Mouse (Mus musculus): ENCODE data around the gene Clec5a.
"Not testable (repeated sequence)": the region's sequence is repeated elsewhere in the genome, so short reads cannot be mapped to it uniquely, and the experiment has no call there.

The Clec5a gene

DNA sequence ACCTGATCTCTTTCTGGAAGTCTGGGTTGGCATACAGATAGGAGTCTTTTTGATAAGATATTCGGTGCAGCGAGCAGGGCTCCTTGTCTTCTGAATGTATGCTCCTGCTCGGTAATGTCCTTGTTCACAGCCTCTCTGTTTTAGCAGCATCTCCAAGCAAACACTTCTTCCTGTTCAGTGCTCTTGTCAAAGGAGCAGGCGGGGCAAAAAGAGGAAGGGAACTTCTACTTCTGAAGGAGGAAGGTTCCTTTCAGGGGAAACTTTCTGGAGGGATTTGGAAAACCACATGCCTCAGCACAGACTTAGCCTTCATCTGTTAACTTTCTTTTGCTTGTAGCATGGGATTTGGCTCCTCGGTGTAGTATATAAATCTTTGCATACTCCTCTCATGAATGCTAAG lies at the start of gene Clec5a:
Gene Clec5a (minus strand): TSS at position 177 of the 400 bp plus-strand sequence.
- DNase-seq, result no peak

DNA sequence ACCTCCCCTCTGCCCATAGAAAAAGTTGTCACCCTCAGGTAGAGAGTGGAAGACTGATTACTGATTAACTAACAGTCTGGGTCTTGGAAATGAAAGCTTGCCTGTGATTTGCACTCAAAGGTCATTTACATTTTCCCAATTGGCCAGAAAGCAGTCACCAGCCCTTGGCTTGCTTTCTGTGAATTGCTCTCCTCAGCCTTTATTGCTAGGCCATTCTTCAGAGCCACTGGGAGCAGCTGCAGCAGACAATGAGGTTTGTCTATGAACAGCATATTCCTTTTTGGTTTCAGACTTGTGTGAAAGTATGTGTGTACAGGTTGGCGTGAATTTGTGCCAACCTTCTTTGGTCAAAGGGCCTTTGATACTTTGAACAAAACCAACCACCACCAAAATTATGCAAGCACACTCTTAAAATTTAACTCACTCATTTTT lies 49.0 kb upstream of the Clec5a start:
- no peak for DNase-seq

DNA sequence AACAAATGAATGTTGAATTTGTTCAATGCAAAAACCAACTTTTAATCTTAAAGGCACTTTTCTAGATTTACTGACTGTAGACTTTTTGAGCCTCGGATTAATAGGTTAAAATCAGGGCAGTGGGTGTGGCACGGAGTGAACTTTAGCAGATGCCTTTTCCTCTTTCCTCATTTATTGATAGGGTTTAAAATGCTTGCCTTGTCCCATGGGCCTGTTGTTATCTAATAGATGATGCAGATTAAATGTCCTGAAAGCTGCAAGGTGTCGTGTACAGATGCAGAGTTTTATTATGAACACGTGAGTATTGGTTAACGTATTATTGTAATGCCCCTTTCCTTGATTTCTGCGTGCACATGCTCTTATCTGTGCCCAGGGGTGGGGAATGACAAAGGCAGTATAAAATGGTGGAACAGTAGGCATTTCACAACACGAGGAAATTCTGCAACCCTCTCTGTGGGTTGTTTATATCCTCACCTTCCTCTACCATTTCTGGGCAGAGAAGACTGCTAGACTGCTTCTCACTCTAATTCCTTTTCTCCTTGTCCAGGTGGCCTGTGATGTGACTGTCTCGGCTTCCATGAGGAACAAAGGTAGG lies 42.9 kb upstream of the Clec5a start, which contains the start of gene Mgam:
Gene Mgam (plus strand): TSS at position 426 of the 595 bp plus-strand sequence.
- DNase-seq, result no peak

DNA sequence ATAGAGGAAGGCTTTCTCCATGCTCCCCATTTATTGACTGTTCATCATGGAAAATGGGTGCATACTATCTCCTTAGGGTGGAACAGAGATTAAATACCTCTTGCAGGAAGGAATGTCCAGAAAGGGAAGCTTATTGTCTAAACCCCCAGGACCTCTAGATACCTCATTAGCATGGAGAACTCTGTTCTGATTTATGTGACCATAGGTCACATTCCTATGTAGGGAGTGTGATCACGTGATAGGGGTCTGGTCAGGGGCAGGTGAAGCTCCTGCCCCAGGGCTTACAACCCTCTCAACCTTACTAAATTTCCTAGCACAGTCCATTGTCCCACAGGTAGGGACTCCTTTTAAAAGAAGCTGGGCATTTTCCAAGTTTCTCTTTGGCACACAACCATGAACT lies 40.5 kb upstream of the Clec5a start:
- no peak for DNase-seq

DNA sequence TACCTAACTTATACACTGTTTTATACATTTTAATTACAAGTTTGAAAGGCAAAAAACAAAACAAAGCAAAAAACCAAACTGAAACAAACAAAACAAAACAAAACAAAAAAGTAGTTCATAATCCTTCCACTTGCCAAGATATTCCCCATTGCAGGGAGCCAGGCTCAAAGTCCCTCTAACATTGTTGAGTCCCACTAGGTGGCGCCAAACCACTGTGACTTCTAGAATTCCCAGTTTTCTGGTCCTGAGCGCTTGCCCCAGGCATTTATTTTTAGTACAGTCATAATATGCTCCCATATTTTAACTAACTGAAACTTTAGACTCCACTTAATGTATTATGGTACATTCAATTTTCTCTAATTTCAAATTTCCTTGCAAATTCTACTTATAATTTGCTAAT lies 32.3 kb upstream of the Clec5a start:
- peak; percentile 83 for DNase-seq

DNA sequence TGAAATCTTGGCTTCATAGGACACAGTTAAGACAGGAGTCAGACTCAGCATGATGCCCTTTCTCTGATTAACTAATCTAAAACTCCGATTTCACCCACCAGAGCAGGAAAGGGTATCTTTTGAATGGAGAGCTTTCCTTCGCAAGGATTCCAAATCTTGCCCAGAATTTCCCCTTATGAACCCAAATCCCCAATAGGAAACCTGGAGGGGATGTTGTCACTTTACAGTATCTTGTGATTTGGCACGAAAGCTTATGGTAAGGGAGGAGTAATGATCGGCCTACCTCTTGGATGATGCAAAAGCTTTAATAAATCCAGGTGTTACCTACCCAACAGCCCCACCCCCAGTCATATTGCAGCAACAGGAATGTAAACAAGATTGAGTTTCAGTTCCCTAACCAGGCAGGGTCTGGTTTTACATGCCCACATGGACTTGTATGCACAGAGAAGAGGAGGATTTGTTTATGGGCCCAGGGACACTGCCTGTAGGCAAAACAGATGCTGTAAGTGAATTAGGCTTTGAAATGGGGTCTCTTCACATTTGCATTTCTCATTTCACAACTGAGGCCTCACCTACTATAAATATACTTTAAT lies 27.7 kb upstream of the Clec5a start, which contains the start of gene Tas2r138:
Gene Tas2r138 (minus strand): TSS at position 51 of the 593 bp plus-strand sequence.
- DNase-seq, result no peak

DNA sequence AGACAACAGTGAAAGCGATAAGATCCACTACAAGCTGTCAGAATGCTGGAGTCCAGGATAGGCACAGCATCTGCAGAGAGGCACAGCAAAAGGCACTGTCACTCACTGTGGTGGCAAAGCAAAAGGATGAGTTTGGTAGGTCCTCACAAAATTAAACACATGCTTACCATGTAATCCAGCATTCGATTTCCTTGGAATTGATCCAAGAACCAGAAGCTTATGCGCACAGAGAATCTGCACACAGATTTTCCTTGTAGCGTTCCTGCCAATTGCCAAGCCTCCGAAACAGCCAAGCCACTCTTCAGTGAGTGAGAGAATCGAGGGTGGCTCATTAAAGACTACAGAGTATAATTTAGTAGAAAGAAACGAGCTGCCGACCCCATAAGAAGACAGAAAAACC lies 24.6 kb upstream of the Clec5a start:
- DNase-seq, result no peak

DNA sequence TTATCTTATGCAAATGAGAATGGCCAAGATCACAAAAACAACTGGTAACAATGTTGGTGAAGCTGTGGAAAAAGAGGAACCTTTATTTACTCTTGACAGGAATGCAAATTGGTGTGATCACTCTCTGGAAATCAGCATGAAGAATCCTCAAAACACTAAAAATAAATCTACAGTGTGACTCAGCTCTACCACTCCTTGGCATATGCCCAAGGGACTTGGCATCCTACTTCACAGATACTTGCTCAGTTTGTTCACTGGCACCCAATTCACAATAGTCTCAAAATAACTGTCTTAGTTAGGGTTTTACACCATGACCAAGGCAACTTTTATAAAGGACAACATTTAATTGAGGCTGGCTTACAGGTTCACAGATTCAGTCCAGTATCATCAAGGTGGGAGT lies 21.8 kb upstream of the Clec5a start:
- DNase-seq, result peak; percentile 67

DNA sequence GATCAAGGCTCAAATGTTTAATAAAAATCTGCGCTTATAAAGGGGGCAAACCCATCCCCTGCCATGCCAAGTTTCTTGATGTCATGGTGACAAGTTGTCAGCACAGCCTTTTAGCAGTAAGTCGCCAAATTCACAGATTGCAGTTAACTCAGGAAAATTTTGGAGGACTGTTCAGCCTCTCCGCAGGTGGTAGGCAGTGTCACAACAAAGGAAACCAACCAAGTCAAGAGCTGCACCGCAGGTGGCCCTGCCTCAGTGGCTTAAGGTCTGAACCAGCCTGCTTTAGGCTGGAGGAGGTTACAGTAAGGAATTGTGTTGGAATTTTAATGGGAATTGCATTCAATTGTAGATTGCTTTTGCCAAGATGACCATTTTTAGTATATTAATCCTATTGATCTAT lies 12.9 kb upstream of the Clec5a start:
- not testable (repeated sequence) for DNase-seq

DNA sequence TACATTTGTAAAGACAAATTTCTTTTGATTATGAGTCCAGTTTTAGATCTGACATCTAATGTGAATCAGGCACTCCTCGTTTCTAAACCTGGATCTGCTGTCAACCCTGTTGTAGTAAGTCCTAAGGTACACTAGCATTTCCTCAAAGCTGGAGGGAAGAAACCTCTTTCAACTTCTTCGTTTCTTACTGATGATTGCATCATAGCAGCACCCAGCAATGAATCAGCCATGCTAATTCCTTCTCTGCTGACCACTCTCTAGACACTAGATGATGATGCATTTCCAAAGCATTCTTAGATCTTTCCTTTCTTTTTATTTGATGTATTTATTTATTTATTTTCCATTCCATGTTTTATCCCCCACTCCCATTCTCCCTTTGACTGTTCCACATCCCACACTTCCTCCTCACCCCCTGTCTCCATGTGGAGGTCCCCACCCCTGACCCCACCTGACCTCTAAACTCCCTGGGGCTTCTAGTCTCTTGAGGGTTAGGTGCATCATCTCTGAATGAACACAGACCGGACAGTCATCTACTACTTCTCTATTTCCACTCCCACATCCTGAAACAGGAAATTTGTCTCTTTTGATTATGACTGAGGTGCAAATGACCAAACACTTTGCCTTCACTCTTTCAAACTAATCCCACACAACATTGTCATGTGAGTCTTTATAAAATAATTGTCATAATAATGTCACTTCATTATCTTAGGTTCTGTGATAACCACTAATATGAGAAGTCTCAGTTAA lies 9.4 kb upstream of the Clec5a start:
- DNase-seq, result no peak

DNA sequence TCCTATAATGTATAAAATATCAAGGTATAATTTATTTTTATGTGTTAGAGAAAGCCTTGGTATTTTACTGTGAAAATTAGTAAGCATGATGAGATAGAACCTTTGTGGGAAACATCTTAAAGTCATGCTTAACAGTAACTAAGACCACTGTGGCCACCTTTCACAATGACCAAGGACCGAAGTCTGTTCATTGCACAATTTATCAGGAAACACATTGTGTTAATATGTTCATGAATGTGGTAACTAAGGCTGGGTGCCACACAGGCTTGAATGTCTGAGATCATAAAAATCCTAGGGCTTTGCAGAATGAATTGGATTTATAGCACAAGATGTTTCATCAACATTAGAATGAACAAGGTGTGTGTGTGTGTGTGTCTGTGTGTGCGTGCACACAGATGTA lies 2.7 kb upstream of the Clec5a start:
- no peak for DNase-seq

DNA sequence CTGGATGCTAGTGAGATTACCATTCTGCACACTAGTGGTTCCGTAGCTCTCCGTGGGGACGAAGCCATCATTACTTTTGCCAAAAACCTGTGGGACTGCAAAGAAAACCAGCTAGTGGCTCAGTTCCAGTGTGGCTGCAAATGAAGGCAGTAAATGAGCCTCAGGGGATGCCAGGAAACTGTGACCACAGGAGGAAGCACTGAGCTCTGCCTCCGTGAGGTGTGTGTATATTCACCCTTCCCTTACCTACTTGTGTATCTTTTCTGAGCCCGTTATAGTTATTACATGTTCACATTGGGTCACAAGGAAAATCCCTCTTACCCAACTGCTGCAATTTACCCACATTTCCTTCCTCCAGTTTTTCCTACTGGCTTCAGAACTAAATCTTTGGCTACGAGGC lies 1.3 kb downstream of the Clec5a start:
- no peak for DNase-seq

DNA sequence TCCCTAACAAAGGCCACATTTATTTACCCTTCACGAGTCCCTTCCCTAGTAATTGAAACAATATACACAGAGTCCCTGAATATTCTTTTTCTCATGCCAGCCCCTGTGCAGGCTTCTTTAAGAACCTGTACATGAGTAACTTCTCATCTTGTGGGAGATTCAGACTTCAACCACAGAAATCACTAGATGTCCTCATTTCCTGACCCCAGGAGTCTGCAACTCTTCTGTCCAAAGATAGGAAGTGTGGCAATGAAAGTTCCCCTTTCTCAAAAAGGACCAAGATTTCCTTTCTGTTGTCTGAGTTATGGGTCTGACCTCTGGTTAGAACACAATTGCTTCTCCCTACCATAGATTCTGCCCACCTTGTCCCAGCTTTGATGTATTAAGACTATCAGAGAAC lies 9.3 kb downstream of the Clec5a start:
- DNase-seq, result no peak

DNA sequence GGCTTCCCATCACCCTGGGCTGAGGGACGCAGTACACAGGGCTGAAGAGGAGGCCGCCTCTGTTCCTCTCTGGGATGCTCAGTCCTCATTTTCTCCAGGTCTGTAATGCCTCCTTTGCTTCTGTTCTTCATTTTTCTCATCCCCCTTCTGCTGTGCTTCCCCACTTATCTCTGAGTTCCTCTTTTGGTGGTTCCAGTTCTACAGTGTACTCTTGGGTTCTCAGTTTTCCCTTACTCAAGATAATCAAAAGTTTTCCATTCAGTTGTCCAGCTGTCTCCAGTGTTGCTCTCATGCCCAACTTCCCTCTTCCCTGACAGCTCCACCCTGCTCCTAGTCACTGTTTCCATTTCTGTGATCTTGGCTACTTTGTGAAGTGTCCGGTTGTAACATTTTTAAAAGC lies 12.0 kb downstream of the Clec5a start:
- no peak for DNase-seq

DNA sequence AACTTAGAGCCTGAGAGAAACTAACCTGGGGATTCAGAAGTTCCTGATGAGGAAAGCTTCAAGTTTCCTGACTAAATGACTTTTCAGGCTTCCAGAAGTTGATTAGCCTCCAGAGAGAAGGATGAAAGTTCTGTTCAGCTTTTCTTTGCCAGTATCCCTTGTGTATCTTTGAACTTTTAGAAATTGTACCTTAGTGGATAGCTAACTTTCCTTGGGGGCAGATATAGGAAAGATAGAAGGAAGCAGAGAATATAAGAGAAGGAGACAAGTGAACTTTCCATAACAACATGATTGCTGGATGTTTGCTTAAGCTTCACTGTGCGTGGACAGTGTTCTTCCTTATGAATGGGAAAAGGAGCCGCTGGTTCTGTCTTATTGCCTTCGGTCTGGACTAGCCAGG lies 16.4 kb downstream of the Clec5a start, which contains the start of gene Olfr460:
Gene Olfr460 (plus strand): TSS at position 301 of the 400 bp plus-strand sequence.
- DNase-seq, result no peak

DNA sequence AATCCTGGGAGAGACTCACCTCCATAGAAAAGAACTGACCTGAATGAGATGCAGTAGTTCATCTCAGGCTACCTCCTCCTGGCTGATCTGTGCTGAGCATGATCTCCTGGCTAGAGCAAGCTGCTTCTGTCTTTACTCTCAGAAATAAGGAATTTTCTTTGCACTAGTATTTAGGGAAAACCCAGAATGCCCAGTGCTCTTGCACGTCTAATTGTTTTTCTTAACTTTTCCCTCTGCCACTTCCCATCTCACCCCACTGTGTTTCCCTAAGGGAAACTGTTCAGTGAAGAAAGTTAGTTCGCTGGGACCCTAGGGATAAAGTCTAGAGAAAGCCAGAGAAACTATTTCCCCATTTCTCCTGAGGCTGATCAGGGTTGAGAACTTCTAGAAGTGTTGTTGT lies 30.7 kb downstream of the Clec5a start, which contains the start of gene Olfr461:
Gene Olfr461 (minus strand): TSS at position 101 of the 400 bp plus-strand sequence.
- DNase-seq, result no peak

DNA sequence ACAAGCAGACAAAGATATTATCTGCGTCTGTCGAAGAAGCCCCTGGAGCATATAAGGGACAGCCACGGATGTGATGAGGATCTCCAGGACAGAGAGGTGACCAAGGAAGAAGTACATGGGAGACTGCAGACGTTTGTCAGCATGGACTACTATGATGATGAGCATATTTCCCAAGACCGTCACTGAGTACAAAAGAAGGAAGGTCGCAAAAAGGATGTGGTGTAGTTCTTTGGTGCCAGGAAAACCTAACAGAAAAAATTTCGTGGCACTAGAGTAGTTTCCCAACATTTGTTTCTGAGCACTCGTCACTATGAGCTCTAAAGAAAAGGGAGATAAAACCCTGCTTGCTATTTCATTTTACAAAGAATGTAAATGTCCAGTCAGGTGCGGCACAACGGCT lies 40.9 kb downstream of the Clec5a start:
- no peak for DNase-seq
